Mouse (Mus musculus): ENCODE results near the gene Pde8a. TPM values are rescaled to one million over a fixed set of nuclear protein-coding genes. Genes with fewer than 3 reads are reported as not detected.

Pde8a gene
- total and polyA plus RNA-seq, 3 experiments = 11.8 to 35.9 (median 33.6) TPM

- no peak for DNase-seq
Observed at GRCm38 (mm10) chr7:81272908-81273307, 59.5 kb downstream of the Pde8a start.

- no peak for DNase-seq
Observed at GRCm38 (mm10) chr7:81278966-81279365, 65.6 kb downstream of the Pde8a start.

GRCm38 (mm10) chr7:81281240-81281639 lies 67.8 kb downstream of the Pde8a start:
- DNase-seq = no peak

- DNase-seq = no peak
Observed at GRCm38 (mm10) chr7:81286456-81286855, 73.1 kb downstream of the Pde8a start.

GRCm38 (mm10) chr7:81286946-81287345 lies 73.5 kb downstream of the Pde8a start:
- no peak for DNase-seq

GRCm38 (mm10) chr7:81295169-81295568 lies 81.8 kb downstream of the Pde8a start:
- DNase-seq = no peak

- DNase-seq = no peak
Observed at GRCm38 (mm10) chr7:81298206-81298605, 84.8 kb downstream of the Pde8a start.

GRCm38 (mm10) chr7:81301323-81301722 lies 87.9 kb downstream of the Pde8a start:
- DNase-seq = no peak

- peak; percentile 25 for DNase-seq
Observed at GRCm38 (mm10) chr7:81303682-81304081, 90.3 kb downstream of the Pde8a start.

- no peak for DNase-seq
Observed at GRCm38 (mm10) chr7:81304100-81304499, 90.7 kb downstream of the Pde8a start.

GRCm38 (mm10) chr7:81304675-81305074 lies 91.3 kb downstream of the Pde8a start:
- DNase-seq = no peak

GRCm38 (mm10) chr7:81307735-81308134 lies 94.3 kb downstream of the Pde8a start:
- no peak for DNase-seq

- no peak for DNase-seq
Observed at GRCm38 (mm10) chr7:81309247-81309646, 95.9 kb downstream of the Pde8a start.

- DNase-seq = no peak
Observed at GRCm38 (mm10) chr7:81311130-81311529, 97.7 kb downstream of the Pde8a start.

GRCm38 (mm10) chr7:81311581-81311980 lies 98.2 kb downstream of the Pde8a start:
- no peak for DNase-seq

- DNase-seq = peak; percentile 48
Observed at GRCm38 (mm10) chr7:81315583-81315982, 102.2 kb downstream of the Pde8a start.

- peak; percentile 31 for DNase-seq
Observed at GRCm38 (mm10) chr7:81319749-81320148, 106.4 kb downstream of the Pde8a start.

GRCm38 (mm10) chr7:81321776-81322175 lies 108.4 kb downstream of the Pde8a start:
- DNase-seq = no peak

- no peak for DNase-seq
Observed at GRCm38 (mm10) chr7:81326043-81326442, 112.6 kb downstream of the Pde8a start.

GRCm38 (mm10) chr7:81326859-81327258 lies 113.5 kb downstream of the Pde8a start:
- DNase-seq = no peak

GRCm38 (mm10) chr7:81327661-81328060 lies 114.3 kb downstream of the Pde8a start:
- DNase-seq = no peak

GRCm38 (mm10) chr7:81330767-81331166 lies 117.4 kb downstream of the Pde8a start:
- no peak for DNase-seq

GRCm38 (mm10) chr7:81331851-81332250 lies 118.5 kb downstream of the Pde8a start:
- DNase-seq = no peak

- DNase-seq = peak; percentile 40
Observed at GRCm38 (mm10) chr7:81335705-81336431, 122.5 kb downstream of the Pde8a start.
